Mouse (Mus musculus): ENCODE data around the gene Frmd4b.
"Not testable (repeated sequence)": the region's sequence is repeated elsewhere in the genome, so short reads cannot be mapped to it uniquely, and the experiment has no call there.

Frmd4b gene

GRCm38 (mm10) chr6:97472873-97473550 lies 144.3 kb downstream of the Frmd4b start:
- DNase-seq (ENCODE audit: low read depth), result no peak

- no peak for DNase-seq (ENCODE audit: low read depth)
Observed at GRCm38 (mm10) chr6:97463898-97464524, 153.3 kb downstream of the Frmd4b start.

- DNase-seq (ENCODE audit: low read depth), result no peak
Observed at GRCm38 (mm10) chr6:97462421-97462820, 154.9 kb downstream of the Frmd4b start.

DNA sequence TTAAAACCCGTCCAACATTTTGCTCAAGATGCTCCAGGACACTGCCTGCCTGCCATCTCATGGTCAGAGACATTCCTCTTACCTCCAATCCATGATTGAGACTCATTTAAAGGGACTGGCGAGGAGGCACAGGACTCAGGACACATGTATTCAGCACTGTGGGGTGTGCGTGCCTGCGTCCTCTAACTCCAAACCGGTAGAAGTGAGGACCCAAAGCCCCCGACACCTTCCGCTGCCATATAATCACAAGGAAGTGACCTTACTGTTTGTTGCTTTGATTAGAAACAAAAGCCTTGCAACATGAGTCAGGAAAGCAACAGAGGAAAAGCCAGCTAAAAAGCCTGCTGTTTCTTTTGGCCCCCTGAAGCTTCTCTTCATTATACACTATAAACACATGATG lies 158.2 kb downstream of the Frmd4b start:
- DNase-seq (ENCODE audit: low read depth), result no peak

DNA sequence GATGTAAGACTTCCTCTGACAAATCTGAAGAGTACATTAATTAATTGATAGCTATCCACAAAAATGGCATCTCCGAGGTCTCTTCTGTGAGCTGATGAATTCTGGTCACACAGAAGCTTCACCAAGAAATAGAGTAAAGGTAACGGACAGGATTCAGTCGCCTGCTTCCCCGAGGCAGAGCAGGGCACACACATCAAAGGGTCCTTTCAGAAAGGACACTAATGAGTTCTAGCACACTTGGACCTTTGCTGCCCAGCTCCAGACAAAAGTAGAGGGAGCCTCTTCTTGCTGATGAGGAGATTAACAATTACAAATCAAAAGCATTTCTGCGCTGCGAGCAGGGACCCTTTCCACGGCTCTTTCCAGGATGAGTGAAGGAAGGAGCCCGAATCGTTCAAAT lies 159.0 kb downstream of the Frmd4b start:
- DNase-seq (ENCODE audit: low read depth), result no peak

- no peak for DNase-seq (ENCODE audit: low read depth)
Observed at GRCm38 (mm10) chr6:97457954-97458353, 159.4 kb downstream of the Frmd4b start.

GRCm38 (mm10) chr6:97457210-97457609 lies 160.1 kb downstream of the Frmd4b start:
- peak; percentile 43 for DNase-seq (ENCODE audit: low read depth)

DNA sequence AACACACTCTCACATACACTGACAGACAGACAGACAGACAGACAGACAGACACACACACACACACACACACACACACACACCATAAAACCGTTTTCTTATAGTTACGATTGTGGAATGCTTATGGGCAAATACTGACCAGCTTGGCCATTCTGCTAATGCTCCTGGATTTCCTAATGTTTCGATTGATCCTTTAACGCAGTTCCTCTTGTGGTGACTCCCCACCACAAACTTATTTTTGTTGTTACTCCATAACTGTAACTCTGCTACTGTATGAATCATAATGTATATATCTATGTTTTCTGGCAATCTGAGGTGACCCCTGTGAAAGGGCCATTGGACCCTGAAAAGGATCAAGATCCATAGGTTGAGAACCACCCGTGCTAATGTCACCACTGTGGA lies 165.1 kb downstream of the Frmd4b start:
- DNase-seq (ENCODE audit: low read depth), result no peak

- DNase-seq (ENCODE audit: low read depth), result no peak
Observed at GRCm38 (mm10) chr6:97449806-97450205, 167.5 kb downstream of the Frmd4b start.

GRCm38 (mm10) chr6:97447020-97447419 lies 170.3 kb downstream of the Frmd4b start:
- no peak for DNase-seq (ENCODE audit: low read depth)

GRCm38 (mm10) chr6:97444145-97444544 lies 173.2 kb downstream of the Frmd4b start:
- no peak for DNase-seq (ENCODE audit: low read depth)

GRCm38 (mm10) chr6:97443522-97443921 lies 173.8 kb downstream of the Frmd4b start:
- DNase-seq (ENCODE audit: low read depth), result no peak

DNA sequence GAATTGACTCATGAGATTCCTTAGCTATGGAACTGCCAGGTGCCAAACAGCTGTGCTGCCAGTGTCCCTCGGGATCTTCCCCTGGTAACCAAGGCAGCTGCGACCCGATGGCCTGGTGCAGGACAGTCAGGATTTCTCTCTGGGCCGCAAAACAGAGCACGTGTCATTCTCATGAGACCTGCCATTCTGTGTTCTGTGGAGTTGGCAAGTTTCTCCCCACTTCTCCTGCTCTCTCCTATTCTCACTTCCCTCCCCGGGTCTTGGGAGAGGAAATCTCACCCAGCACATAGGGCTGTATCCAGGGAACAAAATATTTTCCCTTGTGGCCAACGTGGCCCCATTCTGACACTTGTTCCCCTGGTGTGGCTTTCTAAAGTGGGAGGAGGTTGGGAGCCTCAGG lies 176.0 kb downstream of the Frmd4b start:
- no peak for DNase-seq (ENCODE audit: low read depth)

GRCm38 (mm10) chr6:97438918-97439645 lies 178.3 kb downstream of the Frmd4b start:
- DNase-seq (ENCODE audit: low read depth), result peak; percentile 49

DNA sequence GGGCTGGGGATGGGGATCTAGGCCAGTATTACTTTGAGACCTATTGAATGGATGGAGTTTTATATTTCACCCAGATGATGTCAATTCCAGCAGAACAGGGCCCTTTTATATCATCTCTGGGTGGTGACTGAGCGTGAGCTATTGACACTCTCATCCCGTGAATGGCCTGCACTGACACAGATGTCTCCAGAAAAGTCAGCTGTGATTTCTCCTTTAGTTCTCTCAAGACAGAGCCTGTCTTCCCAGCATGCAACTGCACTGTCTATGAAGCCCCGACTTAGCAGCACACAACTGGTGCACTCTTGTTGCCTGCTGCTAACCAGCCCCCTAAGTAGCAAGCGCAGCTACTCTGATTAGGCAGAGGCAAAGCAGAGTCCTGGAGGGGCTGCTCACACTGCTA lies 182.6 kb downstream of the Frmd4b start:
- DNase-seq (ENCODE audit: low read depth), result no peak

DNA sequence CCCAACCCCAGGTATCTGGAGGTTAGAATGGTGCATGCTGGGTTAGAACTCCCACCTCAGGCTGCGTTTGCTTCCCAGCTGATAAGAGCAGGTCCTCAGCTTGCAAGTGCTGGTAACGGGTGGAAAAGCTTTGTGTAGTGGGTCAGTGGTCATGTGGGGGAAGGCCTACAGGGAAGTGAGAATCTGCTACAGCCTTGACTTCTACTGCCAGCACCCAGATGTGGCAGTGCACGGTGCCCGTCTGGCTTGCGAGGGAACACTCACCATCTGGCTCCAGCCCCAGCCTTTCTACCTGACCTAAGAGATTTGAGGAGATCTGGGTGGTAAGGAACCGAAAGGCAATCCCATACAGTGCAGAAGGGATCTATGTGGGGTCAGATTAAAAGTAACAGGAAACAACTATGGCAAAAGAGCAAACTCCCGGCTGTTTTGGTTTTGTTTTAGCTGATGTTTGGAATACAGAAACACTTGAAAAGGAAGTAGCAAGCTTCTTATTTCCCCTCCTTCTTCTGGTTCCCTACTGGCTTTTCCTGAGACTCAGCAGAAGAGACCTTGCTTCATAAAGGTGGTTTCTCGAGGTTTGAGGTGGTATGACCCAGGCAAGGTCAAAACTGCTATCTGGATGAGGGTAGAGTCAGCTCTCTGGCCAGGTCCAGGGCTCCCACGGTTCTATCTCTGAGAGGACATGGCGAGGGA lies 185.9 kb downstream of the Frmd4b start:
- no peak for DNase-seq (ENCODE audit: low read depth)

GRCm38 (mm10) chr6:97430519-97430918 lies 186.8 kb downstream of the Frmd4b start:
- no peak for DNase-seq (ENCODE audit: low read depth)

- DNase-seq (ENCODE audit: low read depth), result no peak
Observed at GRCm38 (mm10) chr6:97429688-97430343, 187.5 kb downstream of the Frmd4b start.

DNA sequence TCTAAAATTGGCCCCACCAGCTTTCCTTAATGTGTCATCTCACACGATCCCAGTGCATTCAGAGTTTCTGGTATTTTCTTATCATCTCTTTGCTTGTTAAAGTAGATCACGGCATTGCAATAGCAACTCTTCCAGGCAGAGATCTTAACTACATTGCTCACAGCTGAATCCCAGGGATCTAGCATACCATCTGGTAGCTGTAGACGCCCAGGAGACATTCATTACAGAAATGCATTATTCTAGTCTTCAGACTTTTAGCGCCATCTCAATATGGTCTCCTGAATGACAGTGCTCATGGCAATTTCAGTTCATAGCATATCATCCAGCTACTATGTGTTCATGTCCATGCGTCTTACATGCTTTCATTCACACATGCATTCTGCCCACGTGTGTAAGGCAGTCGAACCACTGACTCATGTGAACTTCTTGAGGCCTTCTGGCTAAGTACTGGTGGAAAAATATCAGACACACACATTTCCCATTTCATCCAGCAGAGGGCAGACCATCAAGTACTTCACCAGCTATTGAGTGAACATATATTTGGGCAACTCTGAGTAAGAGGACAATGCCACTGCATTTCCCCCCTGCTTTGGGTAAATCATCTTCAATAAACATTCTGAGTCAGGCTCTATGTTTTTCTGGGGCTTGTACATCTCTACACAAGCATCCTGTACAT lies 197.4 kb downstream of the Frmd4b start:
- DNase-seq (ENCODE audit: low read depth), result peak; percentile 80

DNA sequence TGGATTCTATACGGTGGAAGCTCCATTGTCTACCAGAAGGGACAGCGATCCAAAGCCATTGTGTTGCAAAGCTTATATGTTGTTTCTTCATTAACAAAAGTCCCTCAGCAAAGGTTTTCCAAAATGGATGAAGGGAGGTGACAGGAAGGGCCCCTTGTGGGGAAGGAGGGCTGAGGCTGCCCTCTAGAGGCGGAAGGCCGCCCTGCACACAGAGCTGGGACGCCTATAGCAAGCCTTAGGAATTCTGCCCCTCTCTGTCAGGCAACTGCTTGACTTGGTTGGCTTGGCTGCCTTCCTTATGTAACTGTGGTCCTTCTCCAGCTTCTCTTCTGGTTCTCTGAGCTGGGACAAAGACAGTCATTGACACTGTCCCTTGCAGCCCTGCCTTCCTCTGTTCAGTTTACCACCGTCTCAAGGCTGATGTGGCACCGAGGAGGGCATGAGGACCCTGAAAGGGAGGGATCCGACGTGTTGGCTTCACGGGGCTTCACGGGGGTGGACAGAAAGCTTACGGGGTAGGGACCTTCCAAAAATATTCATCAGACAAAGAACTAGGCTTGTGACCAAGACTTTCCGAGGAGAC lies 200.3 kb downstream of the Frmd4b start:
- no peak for DNase-seq (ENCODE audit: low read depth)

- not testable (repeated sequence) for DNase-seq (ENCODE audit: low read depth)
Observed at GRCm38 (mm10) chr6:97415578-97415977, 201.8 kb downstream of the Frmd4b start.
